ENCODE assay signal across 8 mouse cellular contexts in genomic region chr10:42477550-42478340, GRCm38 (mm10). TPM values are rescaled to one million over a fixed set of nuclear protein-coding genes. Genes with fewer than 3 reads are reported as not detected.
DNase-seq lines count a peak whose midpoint lies in the region; ATAC-seq and TF ChIP-seq lines count a peak whose summit lies in the region.

No protein-coding gene starts in this region.

- H3K4me2 ChIP-seq in kidney, embryonic 16.5 days (replicated peaks; ENCODE audit: low read depth, low read length): peak overlapping the region; percentile 91
- peak overlapping the region; percentile 83 for H3K4me2 ChIP-seq in embryonic facial prominence, embryonic 12.5 days (replicated peaks)

- no peak for TF ChIP-seq RAD21 in MEL (IDR thresholded peaks at IDR 0.05; ENCODE audit: low read depth, low read length)

- intact Hi-C loops in left cerebral cortex, postnatal 36 days (cut with DNase I): loop anchor here (1.0 kb wide), 1 partner anchor 25 kb away; the partner anchor contains the start of gene Snx3

- 11% methylated on average over 25 of the region's 25 CpGs for WGBS in kidney, embryonic 16.5 days
- 9% methylated on average over 25 of the region's 25 CpGs for WGBS in embryonic facial prominence, embryonic 12.5 days
- 13% methylated on average over 25 of the region's 25 CpGs for WGBS in limb, embryonic 10.5 days
- WGBS in olfactory bulb, adult 2 months: 11% methylated on average over 25 of the region's 25 CpGs

- peak overlapping the region; percentile 97 for H3K27ac ChIP-seq in kidney, embryonic 16.5 days (ENCODE audit: low read length)
- H3K27ac ChIP-seq in MEL (ENCODE audit: control insufficient read depth, low read depth, low read length): peak overlapping the region; percentile 90
- peak overlapping the region; percentile 90 for H3K27ac ChIP-seq in embryonic facial prominence, embryonic 12.5 days
- H3K27ac ChIP-seq in limb, embryonic 10.5 days: peak overlapping the region; percentile 96
- peak overlapping the region; percentile 95 for H3K27ac ChIP-seq in olfactory bulb, adult 2 months (ENCODE audit: insufficient read depth, low read depth, low read length)

- TF ChIP-seq EP300 in MEL (IDR thresholded peaks at IDR 0.05; ENCODE audit: low read depth in 1 of 2, low read length in 2 of 2): no peak

- H3K9me3 ChIP-seq in kidney, embryonic 16.5 days (ENCODE audit: low read length): no peaks in the 10 kb centered on the region
- H3K9me3 ChIP-seq in MEL (replicated peaks; ENCODE audit: insufficient read depth, low read length): no peaks in the 10 kb centered on the region
- H3K9me3 ChIP-seq in embryonic facial prominence, embryonic 12.5 days: no peaks in the 10 kb centered on the region
- H3K9me3 ChIP-seq in limb, embryonic 10.5 days (replicated peaks): no peaks in the 10 kb centered on the region

- H3K4me3 ChIP-seq in kidney, embryonic 16.5 days (ENCODE audit: low read length): peak overlapping the region; percentile 87
- peak overlapping the region; percentile 81 to 92 for H3K4me3 ChIP-seq in MEL (ENCODE audit: control insufficient read depth in 1 of 2, insufficient read depth in 1 of 2, low read depth in 2 of 2, low read length in 2 of 2)
- peak overlapping the region; percentile 57 for H3K4me3 ChIP-seq in embryonic facial prominence, embryonic 12.5 days
- H3K4me3 ChIP-seq in limb, embryonic 10.5 days: peak overlapping the region; percentile 84
- H3K4me3 ChIP-seq in olfactory bulb, adult 2 months (ENCODE audit: insufficient read depth, low read depth, low read length): peak overlapping the region; percentile 90

- no peak for DNase-seq in kidney, adult 18-20 months
- peak; percentile 54 for DNase-seq in MEL (ENCODE audit: low read depth, low spot score)
- DNase-seq in limb, embryonic 10.5 days (ENCODE audit: low spot score): no peak
- no peak for DNase-seq in left cerebral cortex, postnatal 36 days (ENCODE audit: low spot score in 2 of 2)
- no peak for DNase-seq in ovary, postnatal 36 days (ENCODE audit: low spot score)

- H3K4me1 ChIP-seq in kidney, embryonic 16.5 days (ENCODE audit: insufficient read depth, low read length): peaks cover 11% of the 10 kb centered on the region
- H3K4me1 ChIP-seq in MEL (ENCODE audit: control insufficient read depth in 1 of 2, insufficient read depth in 2 of 2, low read length in 2 of 2): peaks cover 5 to 21% of the 10 kb centered on the region in 2 experiments
- peaks cover 4% of the 10 kb centered on the region for H3K4me1 ChIP-seq in embryonic facial prominence, embryonic 12.5 days
- peaks cover 14% of the 10 kb centered on the region for H3K4me1 ChIP-seq in limb, embryonic 10.5 days
- peaks cover 6% of the 10 kb centered on the region for H3K4me1 ChIP-seq in olfactory bulb, adult 2 months (ENCODE audit: control insufficient read depth, insufficient read depth, low read length)

- H3K79me2 ChIP-seq in MEL (ENCODE audit: control insufficient read depth, insufficient read depth, low read length, poor library complexity): peaks cover 13% of the 10 kb centered on the region

- H3K36me3 ChIP-seq in kidney, embryonic 16.5 days (ENCODE audit: insufficient read depth, low read length): peaks cover 4% of the 10 kb centered on the region; the same call in 1 of the 2 replicates
- peaks cover 0 to 25% of the 10 kb centered on the region in 2 experiments; a peak in 2 of 4 replicates for H3K36me3 ChIP-seq in MEL (ENCODE audit: control insufficient read depth in 1 of 2, insufficient read depth in 2 of 2, low read length in 2 of 2)
- H3K36me3 ChIP-seq in embryonic facial prominence, embryonic 12.5 days: no peaks in the 10 kb centered on the region
- H3K36me3 ChIP-seq in limb, embryonic 10.5 days: peaks cover 3% of the 10 kb centered on the region; the same call in 1 of the 2 replicates

- H3K27me3 ChIP-seq in kidney, embryonic 16.5 days (ENCODE audit: insufficient read depth, low read length): no peaks in the 10 kb centered on the region
- H3K27me3 ChIP-seq in MEL (ENCODE audit: control insufficient read depth in 1 of 2, insufficient read depth in 2 of 2, low read length in 2 of 2): no peaks in the 10 kb centered on the region
- no peaks in the 10 kb centered on the region for H3K27me3 ChIP-seq in embryonic facial prominence, embryonic 12.5 days
- no peaks in the 10 kb centered on the region for H3K27me3 ChIP-seq in limb, embryonic 10.5 days (ENCODE audit: low read depth, poor library complexity, severe bottlenecking)

- ATAC-seq in kidney, embryonic 16.5 days (ENCODE audit: low FRiP score, low TSS enrichment): peak; percentile 47
- ATAC-seq in embryonic facial prominence, embryonic 12.5 days (ENCODE audit: insufficient number of reproducible peaks, insufficient read depth, low FRiP score, low TSS enrichment): peak; percentile 42

- no peak for TF ChIP-seq CTCF in MEL (IDR thresholded peaks at IDR 0.05 in 2 of 3, conservative IDR thresholded peaks at IDR 0.05 in 1 of 3; ENCODE audit: control insufficient read depth in 1 of 3, insufficient read depth in 1 of 3, low read depth in 2 of 3, low read length in 3 of 3, poor library complexity in 1 of 3, severe bottlenecking in 1 of 3)
- no peak for TF ChIP-seq CTCF in olfactory bulb, adult 2 months (IDR thresholded peaks at IDR 0.05; ENCODE audit: insufficient read depth, low read depth, low read length)

- peak overlapping the region; percentile 94 for H3K9ac ChIP-seq in kidney, embryonic 16.5 days (replicated peaks; ENCODE audit: low read length)
- H3K9ac ChIP-seq in MEL (ENCODE audit: control insufficient read depth, low read depth, low read length, poor library complexity, severe bottlenecking): peak overlapping the region; percentile 97
- H3K9ac ChIP-seq in embryonic facial prominence, embryonic 12.5 days: peak overlapping the region; percentile 76

- no peak; a peak in 1 of 4 replicates for TF ChIP-seq POLR2A in MEL (IDR thresholded peaks at IDR 0.05; ENCODE audit: control insufficient read depth in 1 of 2, insufficient read depth in 1 of 2, low read depth in 1 of 2, low read length in 2 of 2, poor library complexity in 1 of 2)
- no peak for TF ChIP-seq POLR2A in olfactory bulb, adult 2 months (IDR thresholded peaks at IDR 0.05; ENCODE audit: insufficient read depth, low read depth, low read length)

TF ChIP-seq in MEL, 35 proteins besides CTCF, POLR2A, EP300 and RAD21:
- peak; percentile 85 for TF ChIP-seq USF1 (IDR thresholded peaks at IDR 0.05; ENCODE audit: low read depth, low read length)
- no peak for TF ChIP-seq POLR2AphosphoS5 (IDR thresholded peaks at IDR 0.05; ENCODE audit: borderline replicate concordance, low read depth, low read length)
- peak; percentile 81 for TF ChIP-seq MAX (IDR thresholded peaks at IDR 0.05; ENCODE audit: low read length)
- no peak for TF ChIP-seq CHD1 (IDR thresholded peaks at IDR 0.05; ENCODE audit: low read depth, low read length)
- TF ChIP-seq RCOR1 (IDR thresholded peaks at IDR 0.05; ENCODE audit: low read depth, low read length): no peak
- TF ChIP-seq MYC (IDR thresholded peaks at IDR 0.05; ENCODE audit: low read depth, low read length): 0 out of 2 replicates have a peak, but pooled peaks have one; percentile 31

RNA-seq across cellular contexts. Expression of gene Afg1l, which starts 0.6 kb away (rescaled TPM):
- 8.9 and 9.9 TPM in 2 replicates for polyA plus RNA-seq in kidney, embryonic 16.5 days (2015; fragmentation: Nextera tagmentation; extraction: Ambion mirVana)
- 2.8 and 3.4 TPM in 2 replicates for total RNA-seq in MEL (2012; rRNA removed)
- polyA plus RNA-seq in MEL (2012; ENCODE audit: insufficient read depth in 1 of 2, insufficient read length in 2 of 2, low read depth in 1 of 2, low replicate concordance in 2 of 2, missing spikeins in 1 of 2): 1 to 10 TPM in 1 of 2 experiments, not detected in 1; 3.7 TPM
- 5.6 and 6.1 TPM in 2 replicates for polyA plus RNA-seq in embryonic facial prominence, embryonic 12.5 days (2016; fragmentation: Nextera tagmentation; extraction: Ambion mirVana)
- polyA plus RNA-seq in limb, embryonic 10.5 days (2016; fragmentation: Nextera tagmentation; extraction: Ambion mirVana): 4.0 and 4.6 TPM in 2 replicates
- polyA plus RNA-seq in olfactory bulb, adult 2 months (2012; ENCODE audit: insufficient read depth, insufficient read length, low replicate concordance, missing spikeins): not detected in 2 replicates
- total RNA-seq in left cerebral cortex, postnatal 36 days (2021): 10 to 100 TPM; 11.6 to 13.1 TPM

RNA-seq across cellular contexts. Expression of gene Snx3, which starts 24.1 kb away (rescaled TPM):
- 362 and 371 TPM in 2 replicates for polyA plus RNA-seq in kidney, embryonic 16.5 days (2015; fragmentation: Nextera tagmentation; extraction: Ambion mirVana)
- 107 TPM in 2 replicates for total RNA-seq in MEL (2012; rRNA removed)
- 100 to 1,000 TPM in 1 of 2 experiments, not detected in 1; 320 TPM for polyA plus RNA-seq in MEL (2012; ENCODE audit: insufficient read depth in 1 of 2, insufficient read length in 2 of 2, low read depth in 1 of 2, low replicate concordance in 2 of 2, missing spikeins in 1 of 2)
- 265 and 269 TPM in 2 replicates for polyA plus RNA-seq in embryonic facial prominence, embryonic 12.5 days (2016; fragmentation: Nextera tagmentation; extraction: Ambion mirVana)
- polyA plus RNA-seq in limb, embryonic 10.5 days (2016; fragmentation: Nextera tagmentation; extraction: Ambion mirVana): 236 and 240 TPM in 2 replicates
- not detected in 2 replicates for polyA plus RNA-seq in olfactory bulb, adult 2 months (2012; ENCODE audit: insufficient read depth, insufficient read length, low replicate concordance, missing spikeins)
- 100 to 1,000 TPM; 198 to 199 TPM for total RNA-seq in left cerebral cortex, postnatal 36 days (2021)
